Mouse (Mus musculus) embryonic facial prominence, embryonic 11.5 days (tissue): ENCODE results near the gene Gnb2. TPM values are rescaled to one million over a fixed set of nuclear protein-coding genes. Genes with fewer than 3 reads are reported as not detected.

Source experiments
- ATAC-seq: fragments of 200-750 bp; cut with Nextera tagmentation; replicated peaks from 2 replicates; pipeline ENCODE4 v1.8.0; 2017; ENCODE audit warnings: low read depth; ENCODE audit not compliant: insufficient number of reproducible peaks, low FRiP score, low TSS enrichment
- DNase-seq: peaks from one replicate; pipeline ENCODE4 v3.0.0-alpha.2; 2015; ENCODE audit warnings: low spot score
- H3K27ac ChIP-seq: fragments of 300-500 bp; sonication (generic); replicated peaks from 2 replicates; pipeline ENCODE4 v1.5.1; 2014; ENCODE audit warnings: mild to moderate bottlenecking, low read depth, low read length, control low read depth
- H3K27me3 ChIP-seq: fragments of 300-500 bp; sonication (generic); 2 replicates; pipeline ENCODE4 v1.6.1; 2014; ENCODE audit warnings: mild to moderate bottlenecking, low read length, moderate library complexity, mixed read lengths; ENCODE audit not compliant: control insufficient read depth, insufficient read depth
- H3K36me3 ChIP-seq: fragments of 300-500 bp; sonication (generic); replicated peaks from 2 replicates; pipeline ENCODE4 v1.6.1; 2014; ENCODE audit warnings: low read depth, mild to moderate bottlenecking, low read length, moderate library complexity, mixed read lengths; ENCODE audit not compliant: control insufficient read depth, insufficient read depth
- H3K4me1 ChIP-seq: fragments of 300-500 bp; sonication (generic); 2 replicates; pipeline ENCODE4 v1.6.1; 2014; ENCODE audit warnings: low read length, mixed read lengths; ENCODE audit not compliant: control insufficient read depth, insufficient read depth
- H3K4me2 ChIP-seq: fragments of 300-500 bp; sonication (generic); 2 replicates; pipeline ENCODE4 v1.6.1; 2014; ENCODE audit warnings: low read depth, mild to moderate bottlenecking, control low read depth, low read length, moderate library complexity
- H3K4me3 ChIP-seq: fragments of 300-500 bp; sonication (generic); 2 replicates; pipeline ENCODE4 v1.5.1; 2014; ENCODE audit warnings: low read depth, low read length, control low read depth
- H3K9ac ChIP-seq: fragments of 300-500 bp; sonication (generic); replicated peaks from 2 replicates; pipeline ENCODE4 v1.6.1; 2014; ENCODE audit warnings: mild to moderate bottlenecking, control low read depth, low read length
- H3K9me3 ChIP-seq: fragments of 300-500 bp; sonication (generic); replicated peaks from 2 replicates; pipeline ENCODE4 v1.6.1; 2016; ENCODE audit warnings: mild to moderate bottlenecking, low read length, inconsistent platforms, mixed read lengths; ENCODE audit not compliant: control insufficient read depth
- WGBS: fragments of 180-500 bp; shearing (Covaris S2); extraction: QIAGEN DNeasy Blood & Tissue Kit; methylation state at CpG from one replicate; pipeline ENCODE4 v1.1.7; 2014; 5-methylcytosine and 5-hydroxymethylcytosine counted together
- polyA plus RNA-seq: library from polyadenylated mRNA; unstranded; fragments of >200 nt; fragmentation: Nextera tagmentation; extraction: Ambion mirVana; gene quantifications from 2 replicates; pipeline ENCODE4 v1.2.1, GENCODE M21; 2014

Gene Gnb2
- polyA plus RNA-seq, 1 experiment from 2014 or later, result 367 TPM

DNA sequence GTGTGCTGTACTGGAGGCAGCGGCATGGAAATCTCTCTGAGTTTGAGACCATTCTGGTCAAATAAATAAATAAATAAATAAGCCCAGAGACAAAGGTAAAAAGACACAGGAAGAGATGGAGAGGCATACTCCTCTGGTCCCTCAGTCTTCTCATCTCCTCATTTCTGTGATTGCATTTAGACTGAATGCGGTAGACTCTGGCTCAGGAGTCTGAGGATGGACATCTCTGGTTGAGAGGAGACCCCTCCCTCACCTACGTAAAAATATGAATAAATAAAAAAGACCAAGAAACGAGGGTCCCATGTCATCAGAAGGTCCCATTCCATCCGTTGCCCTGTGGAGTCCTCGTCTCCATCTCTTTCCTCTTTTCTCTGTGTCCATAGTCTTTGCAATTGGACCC lies 19.7 kb upstream of the Gnb2 start:
- Histone ChIP-seq H3K4me1 (no peaks in the 10 kb centered on the region), H3K9ac (no peak overlapping the region), H3K4me3 (no peak overlapping the region; the same call in 1 of the 2 replicates), H3K27ac (no peak overlapping the region), H3K9me3 (no peaks in the 10 kb centered on the region), H3K27me3 (no peaks in the 10 kb centered on the region; the same call in 1 of the 2 replicates), H3K36me3 (no peaks in the 10 kb centered on the region), H3K4me2 (peak overlapping the region; percentile 19; the same call in 1 of the 2 replicates)
- ATAC-seq (no peak), DNase-seq (no peak)
- 26% methylated on average over 6 of the region's 6 CpGs for WGBS

DNA sequence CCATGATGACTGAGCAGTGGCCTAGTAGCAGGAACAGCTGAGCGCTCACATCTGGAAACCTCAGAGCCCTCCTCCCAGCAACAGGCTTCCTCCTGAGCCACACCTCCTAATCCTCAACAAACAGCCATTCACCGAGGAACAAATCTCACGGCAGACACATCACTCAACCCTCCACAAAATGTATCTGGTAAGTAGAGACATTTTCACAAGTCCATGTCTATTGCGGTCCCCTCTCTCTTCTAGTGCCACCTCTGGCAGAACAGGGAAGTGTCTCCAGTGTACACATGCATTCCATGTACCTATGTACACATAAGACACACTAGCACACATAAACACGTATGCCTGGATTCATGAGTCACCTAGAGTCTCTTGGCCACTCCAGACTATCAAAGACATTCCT lies 17.8 kb upstream of the Gnb2 start:
- Histone ChIP-seq H3K4me3 (no peak overlapping the region), H3K4me1 (no peaks in the 10 kb centered on the region), H3K4me2 (no peak overlapping the region), H3K36me3 (no peaks in the 10 kb centered on the region), H3K9ac (no peak overlapping the region), H3K27me3 (no peaks in the 10 kb centered on the region; the same call in 1 of the 2 replicates), H3K9me3 (no peaks in the 10 kb centered on the region), H3K27ac (no peak overlapping the region)
- DNase-seq (no peak), ATAC-seq (no peak)
- WGBS, result 69% methylated on average over 5 of the region's 5 CpGs

DNA sequence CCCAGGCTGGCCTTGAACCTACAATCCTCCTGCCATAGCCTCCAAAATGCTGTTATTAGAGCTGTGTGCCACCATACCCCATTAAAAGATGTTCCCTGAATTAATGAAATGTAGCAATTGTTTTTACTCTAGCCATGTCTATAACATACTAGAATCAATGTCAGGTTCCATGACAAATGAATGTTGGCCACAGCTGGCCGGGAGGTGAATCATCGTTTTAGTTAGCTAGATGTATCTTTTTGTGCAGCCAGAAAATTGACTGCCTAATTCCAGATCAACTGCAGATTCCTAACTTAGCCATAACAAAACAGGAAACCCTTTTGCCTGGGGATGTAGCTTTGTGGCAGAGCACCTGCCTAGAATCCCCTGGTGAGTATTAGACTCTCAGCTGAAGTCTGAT lies 16.5 kb upstream of the Gnb2 start:
- Histone ChIP-seq H3K9me3 (no peaks in the 10 kb centered on the region), H3K36me3 (no peaks in the 10 kb centered on the region), H3K4me2 (no peak overlapping the region), H3K4me1 (no peaks in the 10 kb centered on the region), H3K27me3 (no peaks in the 10 kb centered on the region; the same call in 1 of the 2 replicates), H3K4me3 (no peak overlapping the region), H3K27ac (no peak overlapping the region), H3K9ac (no peak overlapping the region)
- DNase-seq, result no peak
- ATAC-seq, result no peak
- 80% methylated on average over 2 of the region's 2 CpGs for WGBS

DNA sequence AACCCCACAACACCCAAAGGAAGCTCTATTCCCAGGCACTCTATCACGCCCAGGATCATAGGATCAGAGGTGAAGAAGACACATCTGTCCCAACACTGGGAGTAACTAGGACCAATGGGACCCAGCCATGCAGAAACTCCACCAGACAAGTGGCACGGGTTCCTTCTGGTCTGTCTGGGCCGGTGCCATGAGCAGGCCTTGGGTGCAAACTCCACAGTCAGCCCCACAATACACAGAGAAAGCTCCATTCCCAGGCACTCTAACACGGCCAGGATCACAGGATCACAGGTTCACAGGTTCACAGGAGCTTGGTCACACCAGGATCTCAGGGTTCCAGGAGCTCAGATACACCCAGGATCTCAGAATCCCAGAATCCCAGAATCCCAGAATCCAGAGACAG lies 12.3 kb upstream of the Gnb2 start:
- H3K27me3 ChIP-seq, result no peaks in the 10 kb centered on the region
- H3K4me3 ChIP-seq, result no peak overlapping the region
- H3K36me3 ChIP-seq, result no peaks in the 10 kb centered on the region
- no peak overlapping the region for H3K9ac ChIP-seq
- WGBS, result 73% methylated on average over 4 of the region's 4 CpGs
- DNase-seq, result no peak
- H3K4me1 ChIP-seq, result no peaks in the 10 kb centered on the region
- no peak overlapping the region for H3K4me2 ChIP-seq
- H3K9me3 ChIP-seq, result no peaks in the 10 kb centered on the region
- no peak for ATAC-seq
- no peak overlapping the region for H3K27ac ChIP-seq

DNA sequence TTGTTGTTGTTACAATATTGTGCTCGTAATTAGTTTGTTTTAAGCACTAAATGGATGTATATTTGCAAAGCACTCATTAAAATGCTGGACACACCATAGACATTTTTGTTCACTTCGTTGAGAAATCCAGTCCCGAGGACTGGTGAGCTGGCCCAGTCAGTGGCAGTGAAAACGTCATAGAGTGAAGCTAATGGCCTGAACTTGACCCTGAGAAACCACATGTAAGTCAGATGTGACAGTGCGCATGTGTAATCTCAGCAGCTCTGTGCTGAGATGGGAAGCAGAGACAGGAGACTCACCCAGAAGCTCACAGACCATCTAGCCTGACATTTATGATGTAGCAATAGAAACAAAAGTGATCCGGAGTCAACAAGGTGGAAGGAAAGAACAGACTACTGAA lies 11.6 kb upstream of the Gnb2 start:
- DNase-seq (no peak), ATAC-seq (no peak)
- Histone ChIP-seq H3K4me1 (no peaks in the 10 kb centered on the region), H3K27ac (no peak overlapping the region), H3K4me2 (no peak overlapping the region), H3K36me3 (no peaks in the 10 kb centered on the region), H3K27me3 (no peaks in the 10 kb centered on the region), H3K4me3 (no peak overlapping the region), H3K9me3 (no peaks in the 10 kb centered on the region), H3K9ac (no peak overlapping the region)
- 68% methylated on average over 6 of the region's 6 CpGs for WGBS

DNA sequence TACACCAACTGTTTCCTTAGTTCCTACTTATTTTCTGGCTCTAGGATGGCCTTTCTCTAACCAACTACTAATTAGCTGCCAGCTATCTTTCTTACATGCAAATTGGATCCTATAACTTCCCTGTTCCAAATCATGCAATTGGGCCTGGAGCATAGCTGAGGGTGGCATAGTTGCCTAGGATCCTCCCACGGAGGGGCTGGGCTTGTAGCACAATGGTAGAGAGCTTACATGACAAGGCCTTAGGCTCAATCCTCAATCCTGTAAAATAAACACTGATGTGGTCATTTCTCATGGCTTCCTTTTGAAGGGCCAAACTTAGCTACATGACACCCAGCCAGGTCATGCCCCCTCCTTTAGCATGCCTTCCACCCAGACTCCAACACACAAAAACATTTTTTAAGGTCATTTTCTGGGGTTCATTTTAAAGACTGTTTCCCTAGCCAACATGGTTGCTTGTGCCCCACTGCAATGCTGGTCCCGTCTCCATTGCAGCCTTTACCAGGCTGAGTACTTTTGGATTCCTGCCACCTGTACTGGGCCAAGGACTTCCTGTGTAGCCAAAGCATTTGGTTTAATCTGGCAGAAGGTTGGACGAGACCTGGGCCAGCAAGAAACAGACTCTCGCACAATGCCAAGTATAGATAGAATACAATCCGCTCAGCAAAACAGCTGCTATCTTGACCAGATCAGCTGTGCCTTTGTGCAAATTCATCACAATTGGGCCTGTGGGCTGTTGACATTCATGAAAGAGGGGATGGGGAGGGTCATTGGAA lies 8.6 kb upstream of the Gnb2 start:
- 81% methylated on average over 5 of the region's 5 CpGs for WGBS
- H3K4me1 ChIP-seq, result no peaks in the 10 kb centered on the region
- H3K4me2 ChIP-seq, result no peak overlapping the region
- ATAC-seq, result no peak
- no peak overlapping the region for H3K4me3 ChIP-seq
- DNase-seq, result no peak
- no peak overlapping the region for H3K27ac ChIP-seq
- H3K9ac ChIP-seq, result no peak overlapping the region
- H3K36me3 ChIP-seq, result no peaks in the 10 kb centered on the region
- no peaks in the 10 kb centered on the region for H3K27me3 ChIP-seq
- no peaks in the 10 kb centered on the region for H3K9me3 ChIP-seq

DNA sequence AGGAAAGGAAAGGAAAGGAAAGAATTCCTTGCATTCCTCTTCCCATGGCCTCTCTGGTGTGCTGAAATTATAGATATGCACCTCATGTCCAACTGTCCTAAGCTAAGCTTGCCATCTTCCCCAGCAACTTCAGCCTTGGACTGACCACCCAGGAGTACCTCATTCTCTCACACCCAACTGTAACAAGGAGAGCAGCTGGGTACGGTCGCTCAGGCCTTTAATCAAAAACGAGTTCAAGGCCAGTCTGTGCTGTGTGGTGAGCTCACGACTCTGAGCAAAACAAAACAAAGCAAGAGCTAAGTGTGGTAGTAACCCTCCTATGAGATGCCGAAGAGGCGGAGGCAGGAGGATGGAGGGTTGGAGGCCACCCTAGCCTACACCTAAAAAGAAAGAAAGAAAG lies 7.7 kb upstream of the Gnb2 start:
- Histone ChIP-seq H3K27ac (no peak overlapping the region), H3K4me1 (no peaks in the 10 kb centered on the region), H3K9me3 (no peaks in the 10 kb centered on the region), H3K27me3 (no peaks in the 10 kb centered on the region), H3K4me3 (no peak overlapping the region), H3K4me2 (no peak overlapping the region), H3K36me3 (no peaks in the 10 kb centered on the region), H3K9ac (no peak overlapping the region)
- no peak for DNase-seq
- 69% methylated on average over 6 of the region's 6 CpGs for WGBS
- no peak for ATAC-seq

DNA sequence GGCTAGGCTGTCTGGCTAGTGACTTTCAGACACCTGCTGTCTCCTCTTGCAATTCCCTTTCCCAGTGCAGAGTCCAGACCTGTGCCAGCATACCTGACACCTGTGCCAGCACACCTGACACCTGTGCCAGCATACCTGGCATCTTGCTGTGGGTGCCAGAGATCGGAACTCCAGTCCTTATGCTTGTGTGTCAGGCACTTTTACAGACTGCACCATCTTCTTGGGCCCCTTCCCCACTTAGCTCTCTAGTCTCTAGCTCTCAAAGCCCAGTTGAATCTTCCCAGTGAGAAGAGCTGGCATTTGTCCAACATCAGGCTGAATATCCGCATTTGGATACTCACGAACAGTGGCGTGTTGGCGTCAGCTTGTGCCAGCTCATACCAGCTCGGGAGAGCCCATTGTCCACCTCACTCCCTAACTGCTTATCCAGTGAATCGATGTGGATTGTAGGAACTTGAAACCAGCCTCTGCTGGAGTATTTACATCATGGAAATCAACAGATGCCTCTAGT lies 6.0 kb upstream of the Gnb2 start:
- H3K36me3 ChIP-seq, result no peaks in the 10 kb centered on the region

More for the DNA sequence above, 6.0 kb upstream of the Gnb2 start:
- H3K4me2 ChIP-seq, result no peak overlapping the region
- no peak overlapping the region for H3K4me3 ChIP-seq
- no peaks in the 10 kb centered on the region for H3K9me3 ChIP-seq
- no peak overlapping the region for H3K9ac ChIP-seq
- WGBS, result 82% methylated on average over 7 of the region's 7 CpGs
- no peaks in the 10 kb centered on the region for H3K27me3 ChIP-seq
- no peaks in the 10 kb centered on the region for H3K4me1 ChIP-seq
- DNase-seq (no peak), ATAC-seq (no peak)
- no peak overlapping the region for H3K27ac ChIP-seq
